Mouse (Mus musculus) stomach, embryonic 14.5 days (tissue): ENCODE measurements around the gene Gapdhs. TPM values are rescaled to one million over a fixed set of nuclear protein-coding genes. Genes with fewer than 3 reads are reported as not detected.

Experiments used
- ATAC-seq: fragments of 200-750 bp; cut with Nextera tagmentation; 2 replicates; pipeline ENCODE4 v1.8.0; 2017; ENCODE audit warnings: low read depth, moderate TSS enrichment; ENCODE audit not compliant: insufficient number of reproducible peaks, insufficient read depth, low FRiP score
- H3K27ac ChIP-seq: fragments of 300-500 bp; sonication (generic); 2 replicates; pipeline ENCODE4 v1.5.1; 2014; ENCODE audit warnings: mild to moderate bottlenecking, low read length, moderate library complexity, mixed read lengths
- H3K27me3 ChIP-seq: fragments of 300-500 bp; sonication (generic); 2 replicates; pipeline ENCODE4 v1.6.1; 2014; ENCODE audit warnings: low read length, control low read depth, mixed read lengths; ENCODE audit not compliant: control insufficient read depth, insufficient read depth
- H3K36me3 ChIP-seq: fragments of 300-500 bp; sonication (generic); 2 replicates; pipeline ENCODE4 v1.6.1; 2014; ENCODE audit warnings: mild to moderate bottlenecking, control low read depth, low read length, moderate library complexity, mixed read lengths; ENCODE audit not compliant: control insufficient read depth, insufficient read depth
- H3K4me1 ChIP-seq: fragments of 300-500 bp; sonication (generic); 2 replicates; pipeline ENCODE4 v1.6.1; 2014; ENCODE audit warnings: low read length, control low read depth, mixed read lengths; ENCODE audit not compliant: control insufficient read depth, insufficient read depth
- H3K4me2 ChIP-seq: fragments of 300-500 bp; sonication (generic); replicated peaks from 2 replicates; pipeline ENCODE4 v1.6.1; 2014; ENCODE audit warnings: low read depth, low read length, control low read depth
- H3K4me3 ChIP-seq: fragments of 300-500 bp; sonication (generic); 2 replicates; pipeline ENCODE4 v1.5.1; 2014; ENCODE audit warnings: low read depth, low read length, control low read depth
- H3K9ac ChIP-seq: fragments of 300-500 bp; sonication (generic); replicated peaks from 2 replicates; pipeline ENCODE4 v1.6.1; 2014; ENCODE audit warnings: low read depth, mild to moderate bottlenecking, control low read depth, low read length, moderate library complexity, mixed read lengths
- H3K9me3 ChIP-seq: fragments of 300-500 bp; sonication (generic); 2 replicates; pipeline ENCODE4 v1.6.1; 2016; ENCODE audit warnings: low read depth, low read length, control low read depth; ENCODE audit not compliant: control insufficient read depth
- WGBS: fragments of 180-500 bp; shearing (Covaris S2); extraction: QIAGEN DNeasy Blood & Tissue Kit; methylation state at CpG from one replicate; pipeline ENCODE4 v1.1.7; 2014; 5-methylcytosine and 5-hydroxymethylcytosine counted together
- polyA plus RNA-seq: library from polyadenylated mRNA; unstranded; fragments of >200 nt; fragmentation: Nextera tagmentation; extraction: Ambion mirVana; gene quantifications from 2 replicates; pipeline ENCODE4 v1.2.1, GENCODE M21; 2014

The Gapdhs gene
- polyA plus RNA-seq, 1 experiment from 2014 or later, result 0.74 TPM

DNA sequence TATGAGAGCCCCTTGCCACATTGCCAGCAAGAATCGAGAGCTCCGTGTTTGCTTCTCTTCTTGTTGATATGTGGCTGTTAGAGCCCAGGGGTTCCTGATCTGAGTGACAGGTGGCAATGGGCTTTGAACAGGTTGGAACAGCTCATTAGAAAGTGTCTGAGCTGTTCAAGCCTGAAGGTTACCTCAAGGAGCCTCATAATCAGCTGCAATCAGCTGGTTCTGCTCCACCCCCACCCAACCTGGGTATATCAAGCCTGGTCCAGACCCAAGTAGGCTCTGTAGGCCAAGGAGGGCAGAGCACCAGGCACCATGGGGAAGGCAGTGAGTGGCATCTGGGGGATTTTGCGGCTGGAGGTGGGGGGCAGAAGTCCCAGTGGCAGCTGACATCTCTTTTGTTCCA is 31.5 kb downstream of the Gapdhs start, which contains the start of gene Atp4a:
Atp4a (plus strand) TSS at position 268 of the 400 bp plus-strand sequence.
- Histone ChIP-seq H3K9ac (no peak within 1 kb of the TSS), H3K4me1 (no peaks in the 10 kb centered on the region), H3K27me3 (no peaks in the 10 kb centered on the region), H3K36me3 (no peaks in the 10 kb centered on the region), H3K4me2 (no peak within 1 kb of the TSS), H3K27ac (no peak within 1 kb of the TSS), H3K9me3 (no peaks in the 10 kb centered on the region), H3K4me3 (no peak within 1 kb of the TSS)
- no peak for ATAC-seq
- WGBS, result 80% methylated on average over 3 of the region's 3 CpGs

DNA sequence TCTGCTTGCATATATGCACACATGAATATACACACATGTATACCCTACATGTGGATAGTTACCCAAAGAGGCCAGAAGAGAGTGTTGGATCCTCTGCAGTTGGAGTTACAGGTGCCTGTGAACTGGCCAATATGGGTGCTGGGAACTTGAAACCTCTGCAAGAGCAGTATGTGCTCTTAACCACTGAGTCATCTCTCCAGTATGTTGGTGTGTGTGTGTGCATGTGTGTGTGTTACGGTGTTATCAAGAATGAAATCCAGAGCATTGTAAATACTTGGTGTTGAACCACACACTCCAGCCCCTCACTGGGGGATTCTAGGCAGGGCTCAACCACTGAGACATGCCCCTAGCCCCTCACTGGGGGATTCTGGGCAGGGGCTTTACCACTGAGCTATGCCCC is 36.0 kb downstream of the Gapdhs start:
- no peak overlapping the region for H3K9ac ChIP-seq
- no peaks in the 10 kb centered on the region for H3K36me3 ChIP-seq
- no peaks in the 10 kb centered on the region for H3K9me3 ChIP-seq
- no peak overlapping the region for H3K4me2 ChIP-seq
- no peak for ATAC-seq
- no peaks in the 10 kb centered on the region for H3K27me3 ChIP-seq
- no peak overlapping the region for H3K27ac ChIP-seq
- H3K4me1 ChIP-seq, result no peaks in the 10 kb centered on the region
- no peak overlapping the region for H3K4me3 ChIP-seq
- WGBS, result 76% methylated on average over 1 of the region's 1 CpGs

DNA sequence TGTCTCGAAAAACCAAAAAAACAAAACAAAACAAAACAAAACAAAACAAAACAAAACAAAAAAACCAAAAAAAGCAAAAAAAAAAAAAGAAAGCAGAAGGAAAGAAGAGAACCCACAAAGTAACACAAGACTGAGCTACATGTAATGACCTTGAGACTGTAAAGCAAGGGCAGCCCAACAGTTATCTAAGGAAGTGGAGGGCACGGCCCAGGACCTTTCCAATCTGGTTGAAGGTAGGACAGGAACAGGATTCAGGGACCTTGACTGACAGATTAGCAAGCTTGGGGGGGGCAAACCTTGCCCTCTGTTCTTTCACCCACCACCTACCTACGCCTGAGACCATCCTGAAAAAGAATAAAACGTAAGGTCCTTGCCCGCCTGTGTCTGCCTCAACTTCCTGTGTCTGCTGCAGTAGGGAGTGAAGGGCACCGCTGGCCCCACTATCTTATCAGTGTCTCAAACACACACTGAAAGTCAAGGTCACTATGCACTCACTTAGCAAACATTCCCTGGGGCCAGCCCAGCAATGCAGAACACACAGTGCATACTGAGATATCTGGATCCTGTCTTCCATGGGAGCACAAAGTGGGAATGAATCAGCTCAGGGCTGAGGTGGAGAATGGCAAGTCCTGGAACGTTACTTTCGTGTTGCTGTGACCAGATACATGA is 37.1 kb downstream of the Gapdhs start:
- Histone ChIP-seq H3K27me3 (no peaks in the 10 kb centered on the region), H3K4me1 (no peaks in the 10 kb centered on the region), H3K9ac (no peak overlapping the region), H3K4me3 (no peak overlapping the region), H3K36me3 (no peaks in the 10 kb centered on the region), H3K27ac (no peak overlapping the region), H3K9me3 (no peaks in the 10 kb centered on the region), H3K4me2 (no peak overlapping the region)
- WGBS, result 57% methylated on average over 8 of the region's 8 CpGs
- ATAC-seq, result peak; percentile 88

DNA sequence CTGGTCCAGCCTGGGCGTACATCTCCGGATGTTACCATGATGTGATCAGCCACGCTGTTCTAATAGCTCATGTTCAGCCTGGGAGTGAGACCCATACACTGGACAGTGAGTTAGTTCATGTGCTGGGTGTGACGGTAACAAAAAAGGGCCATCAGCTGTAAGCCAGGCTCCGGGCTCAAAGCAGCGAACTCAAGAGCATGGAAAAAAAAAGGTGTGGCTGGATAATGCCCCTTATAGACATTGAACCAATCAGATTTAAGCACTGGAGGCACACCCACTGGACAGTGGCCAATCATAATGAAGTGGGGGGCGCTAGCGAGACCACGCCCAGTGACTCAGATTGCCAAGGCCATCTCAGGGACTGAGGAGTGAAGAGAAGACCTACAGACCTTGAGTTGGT is 44.9 kb downstream of the Gapdhs start, which contains the start of gene 2200002J24Rik:
2200002J24Rik (plus strand) TSS at position 338 of the 400 bp plus-strand sequence.
- Histone ChIP-seq H3K4me2 (no peak within 1 kb of the TSS), H3K27ac (no peak within 1 kb of the TSS), H3K36me3 (no peaks in the 10 kb centered on the region), H3K9me3 (no peaks in the 10 kb centered on the region), H3K27me3 (no peaks in the 10 kb centered on the region), H3K4me3 (no peak within 1 kb of the TSS), H3K9ac (no peak within 1 kb of the TSS), H3K4me1 (no peaks in the 10 kb centered on the region)
- WGBS, result 42% methylated on average over 9 of the region's 9 CpGs
- 0 out of 2 replicates have a peak, but pooled peaks have one; percentile 33 for ATAC-seq

DNA sequence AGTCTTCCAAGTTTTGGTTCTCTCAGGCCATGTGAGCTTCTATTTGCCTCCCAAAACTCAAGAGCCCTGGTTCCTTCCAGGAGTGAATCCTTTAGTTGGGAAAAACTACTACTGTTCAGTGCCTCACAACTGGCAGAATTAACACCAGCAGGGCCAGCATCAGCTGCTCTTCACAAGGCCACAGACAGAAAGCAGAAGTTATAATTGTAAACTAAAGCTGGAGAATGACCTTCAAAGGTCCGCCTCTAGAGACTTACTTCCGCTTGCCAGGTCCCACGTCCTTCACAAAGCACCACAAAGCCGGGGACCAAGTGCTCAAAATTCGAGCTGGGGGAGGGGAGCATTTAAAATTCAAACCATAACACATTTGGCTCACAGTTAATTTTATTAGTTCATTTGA is 45.4 kb downstream of the Gapdhs start:
- Histone ChIP-seq H3K4me3 (no peak overlapping the region), H3K27me3 (no peaks in the 10 kb centered on the region), H3K36me3 (no peaks in the 10 kb centered on the region), H3K4me1 (no peaks in the 10 kb centered on the region), H3K9ac (no peak overlapping the region), H3K27ac (no peak overlapping the region), H3K9me3 (no peaks in the 10 kb centered on the region), H3K4me2 (no peak overlapping the region)
- no peak for ATAC-seq
- WGBS, result 67% methylated on average over 5 of the region's 5 CpGs

DNA sequence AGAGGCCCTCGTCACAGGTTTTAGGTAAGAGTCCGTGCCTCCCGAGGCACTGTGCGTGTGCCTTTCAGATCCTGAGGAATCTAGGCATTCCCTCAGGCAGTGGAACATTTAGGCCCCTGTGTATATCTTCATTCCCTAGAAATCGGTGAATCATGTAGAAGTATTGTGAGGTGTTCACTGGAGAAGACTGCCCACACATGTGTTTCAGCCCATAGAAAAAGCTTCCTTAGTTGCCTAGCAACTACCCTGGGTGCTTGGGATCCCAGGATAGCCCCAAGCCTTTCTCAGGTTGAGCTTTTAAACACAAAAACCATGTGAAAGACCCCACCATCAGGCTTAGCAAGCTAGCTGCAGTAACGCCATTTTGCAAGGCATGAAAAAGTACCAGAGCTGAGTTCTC is 55.2 kb downstream of the Gapdhs start:
- H3K36me3 ChIP-seq, result no peaks in the 10 kb centered on the region
- H3K27ac ChIP-seq, result no peak overlapping the region
- WGBS, result 73% methylated on average over 6 of the region's 6 CpGs
- H3K4me1 ChIP-seq, result no peaks in the 10 kb centered on the region
- no peaks in the 10 kb centered on the region for H3K27me3 ChIP-seq
- H3K9ac ChIP-seq, result no peak overlapping the region
- H3K4me3 ChIP-seq, result no peak overlapping the region
- ATAC-seq, result no peak
- no peaks in the 10 kb centered on the region for H3K9me3 ChIP-seq
- no peak overlapping the region for H3K4me2 ChIP-seq

DNA sequence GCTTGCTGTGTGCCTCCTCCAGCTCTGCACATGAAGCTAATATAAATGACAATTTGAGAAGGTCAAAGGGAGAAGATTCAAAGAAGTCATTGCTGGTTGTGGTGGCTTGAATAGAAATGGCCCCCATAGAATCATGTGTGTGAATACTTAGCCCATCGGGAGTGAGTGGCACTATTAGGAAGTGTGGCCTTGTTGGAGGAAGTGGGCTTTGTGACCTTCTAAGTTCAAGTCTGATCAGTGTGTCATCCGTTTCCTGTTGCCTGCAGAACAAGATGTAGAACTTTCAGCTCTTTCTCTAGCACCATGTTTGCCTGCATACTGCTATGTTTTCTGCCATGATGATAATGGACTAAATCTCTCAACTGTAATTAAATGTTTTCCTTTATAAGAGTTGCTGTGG is 60.1 kb downstream of the Gapdhs start:
- no peaks in the 10 kb centered on the region for H3K27me3 ChIP-seq
- no peaks in the 10 kb centered on the region for H3K36me3 ChIP-seq
- H3K9me3 ChIP-seq, result no peaks in the 10 kb centered on the region; the same call in 1 of the 2 replicates
- no peak overlapping the region for H3K9ac ChIP-seq
- 79% methylated on average over 2 of the region's 2 CpGs for WGBS
- H3K4me2 ChIP-seq, result no peak overlapping the region
- H3K27ac ChIP-seq, result no peak overlapping the region
- H3K4me3 ChIP-seq, result no peak overlapping the region
- H3K4me1 ChIP-seq, result no peaks in the 10 kb centered on the region
- ATAC-seq, result no peak

DNA sequence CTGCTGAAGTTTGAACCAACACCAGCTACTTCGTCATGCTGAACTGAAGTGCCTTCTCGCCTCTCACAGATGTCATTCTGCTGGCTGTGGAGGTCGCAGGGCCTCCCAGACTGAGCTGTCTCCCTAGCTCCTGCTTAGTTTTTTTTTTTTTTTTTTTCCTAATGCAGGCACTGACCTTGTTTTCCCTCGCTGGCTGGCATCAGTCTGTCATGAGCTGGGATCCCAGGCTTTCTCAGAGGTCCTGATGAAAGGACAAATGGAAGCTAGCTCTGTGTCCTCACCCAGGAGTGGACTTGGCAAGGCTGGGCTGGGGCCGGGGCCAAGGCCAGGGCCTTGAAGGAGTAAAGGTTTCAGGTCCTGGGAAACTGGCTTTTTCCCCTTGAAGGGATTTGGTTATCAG is 61.6 kb downstream of the Gapdhs start:
- H3K4me2 ChIP-seq, result no peak overlapping the region
- H3K36me3 ChIP-seq, result no peaks in the 10 kb centered on the region
- H3K9ac ChIP-seq, result no peak overlapping the region
- no peaks in the 10 kb centered on the region; the same call in 1 of the 2 replicates for H3K9me3 ChIP-seq
- no peak overlapping the region for H3K4me3 ChIP-seq
- 55% methylated on average over 5 of the region's 5 CpGs for WGBS
- no peaks in the 10 kb centered on the region for H3K27me3 ChIP-seq
- H3K4me1 ChIP-seq, result no peaks in the 10 kb centered on the region
- ATAC-seq, result no peak
- no peak overlapping the region for H3K27ac ChIP-seq
